Mouse (Mus musculus) CH12F3 (cell line): Measurements from ENCODE around the gene Bcdin3d.
"Not testable (repeated sequence)": the region's sequence is repeated elsewhere in the genome, so short reads cannot be mapped to it uniquely, and the experiment has no call there.

ENCODE experiments used
- in situ Hi-C: fragments of 300-500 bp; cut with MboI; formaldehyde crosslinking; loops from 2 replicates; pipeline ENCODE4 v1.14.3; 2020; ENCODE audit warnings: low sequenced_read_pairs

Gene Bcdin3d

GRCm38 (mm10) chr15:99473801-99474575, 542 bp downstream of the Bcdin3d start:
- in situ Hi-C loops = no loop called here

GRCm38 (mm10) chr15:99472972-99473371, 1.6 kb downstream of the Bcdin3d start:
- in situ Hi-C loops = no loop called here

DNA sequence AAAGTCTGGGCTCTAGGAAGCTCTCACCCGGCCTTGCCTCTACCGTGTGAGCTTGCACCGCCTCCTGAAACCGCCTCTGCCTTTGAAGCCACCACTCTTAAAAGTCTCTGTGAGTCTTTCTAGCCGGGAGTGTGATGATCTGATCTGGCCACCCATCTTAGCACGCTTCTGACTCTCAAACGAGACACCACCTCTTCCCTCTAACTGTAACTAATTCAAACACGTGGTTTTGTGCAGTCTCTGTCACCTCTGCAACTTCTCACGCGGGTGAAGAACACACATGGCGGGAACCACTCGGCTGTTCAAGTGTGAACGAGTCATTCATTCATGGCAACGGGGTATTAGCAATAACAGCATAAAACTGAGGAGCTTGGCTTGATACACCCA, 2.9 kb downstream of the Bcdin3d start:
- in situ Hi-C loops = no loop called here

- in situ Hi-C loops = no loop called here
Observed at GRCm38 (mm10) chr15:99470971-99471676, 3.4 kb downstream of the Bcdin3d start.

DNA sequence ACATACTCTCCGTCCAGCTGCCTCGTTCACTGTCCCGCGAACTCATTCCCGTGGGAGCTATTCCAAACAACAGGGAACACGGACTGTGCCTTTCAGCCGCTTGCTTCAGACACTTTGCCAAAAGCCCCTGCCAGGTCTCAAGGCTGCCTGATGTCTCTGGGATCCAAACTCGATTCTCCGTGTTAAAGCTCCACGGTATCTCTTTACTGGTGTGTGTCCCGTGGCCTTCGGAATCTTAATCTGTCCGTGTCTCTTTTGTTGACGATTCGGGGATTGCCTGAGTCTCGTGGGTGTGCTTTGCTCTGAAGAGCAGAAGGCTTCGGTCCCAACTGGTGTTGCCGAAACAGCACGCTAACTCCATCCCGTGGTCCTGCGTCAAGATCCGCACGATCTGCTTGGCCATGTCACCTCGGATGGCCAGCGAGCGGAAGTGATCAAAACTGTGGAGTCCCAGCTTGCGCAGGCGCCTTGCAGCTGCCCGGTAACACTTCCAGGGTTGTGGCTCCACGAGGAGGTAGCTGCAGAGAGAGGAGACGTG, 4.2 kb downstream of the Bcdin3d start:
- in situ Hi-C loops = no loop called here

- in situ Hi-C loops = loop anchor here (5.0 kb wide), 1 partner anchor 37 kb away; no protein-coding TSS in a partner anchor
Observed at GRCm38 (mm10) chr15:99469736-99470135, 4.8 kb downstream of the Bcdin3d start.

GRCm38 (mm10) chr15:99469067-99469466, 5.5 kb downstream of the Bcdin3d start:
- in situ Hi-C loops = loop anchor here (5.0 kb wide), 1 partner anchor 37 kb away; no protein-coding TSS in a partner anchor

DNA sequence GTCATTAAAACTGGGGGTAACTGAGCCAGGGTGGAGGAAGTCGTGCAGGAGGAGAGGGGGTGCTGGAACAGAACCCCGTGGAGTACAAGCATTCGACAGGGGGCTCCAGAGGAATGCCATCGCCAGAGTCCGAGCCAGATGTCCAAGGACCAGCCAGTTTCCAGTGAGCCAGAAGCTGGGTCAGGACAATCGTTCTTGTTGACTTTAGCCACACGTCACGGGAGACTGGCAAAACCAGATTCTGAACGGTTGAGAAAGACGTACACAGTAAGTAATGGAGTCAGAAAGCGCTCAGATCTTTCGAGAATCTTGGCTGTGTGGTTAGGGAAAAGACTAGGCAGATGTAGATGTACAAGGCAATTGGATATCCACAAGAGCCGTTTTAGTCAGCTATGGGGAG, 11.3 kb downstream of the Bcdin3d start:
- in situ Hi-C loops = no loop called here

GRCm38 (mm10) chr15:99457606-99458401, 16.7 kb downstream of the Bcdin3d start, which contains the start of gene Nckap5l:
Gene Nckap5l (minus strand): TSS chr15:99457748.
- in situ Hi-C loops = no loop called here

GRCm38 (mm10) chr15:99456963-99457605, 17.4 kb downstream of the Bcdin3d start:
- in situ Hi-C loops = no loop called here

GRCm38 (mm10) chr15:99456338-99456962, 18.1 kb downstream of the Bcdin3d start:
- in situ Hi-C loops = no loop called here

- in situ Hi-C loops = no loop called here
Observed at GRCm38 (mm10) chr15:99455415-99455814, 19.1 kb downstream of the Bcdin3d start.

DNA sequence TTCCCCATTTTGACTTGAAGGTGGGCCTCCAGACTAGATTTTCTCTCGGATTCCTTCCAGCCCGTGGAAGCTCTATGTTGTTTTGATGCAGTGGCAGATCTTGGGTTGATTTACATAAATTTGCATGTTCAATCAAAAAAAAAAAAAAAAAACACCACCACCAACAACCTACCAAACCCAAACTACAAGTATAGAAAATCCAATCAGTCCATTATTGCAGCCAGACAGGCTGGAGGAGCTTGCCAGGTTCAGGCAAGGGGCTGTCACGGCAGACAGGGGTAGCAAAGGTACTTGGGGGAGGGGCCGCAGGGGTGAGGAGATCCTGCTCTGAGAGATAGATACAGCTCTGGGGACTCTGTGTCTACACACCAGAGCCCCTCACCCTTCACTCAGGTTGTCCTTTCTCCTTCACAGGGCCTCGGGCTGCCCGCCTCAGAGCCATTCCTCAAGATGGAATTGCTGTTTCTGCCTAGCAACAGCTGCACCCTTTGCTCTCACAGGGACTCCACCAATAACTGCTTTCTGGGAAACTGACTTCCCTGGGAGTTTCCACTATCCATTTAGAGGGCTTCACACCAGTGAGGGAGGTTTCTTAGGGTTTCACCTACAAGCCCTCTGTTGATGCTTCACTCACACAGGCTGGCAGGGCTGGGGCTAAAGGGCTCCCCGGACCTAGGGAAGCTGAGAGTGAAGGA, 19.8 kb downstream of the Bcdin3d start:
- in situ Hi-C loops = no loop called here

- in situ Hi-C loops = no loop called here
Observed at GRCm38 (mm10) chr15:99453153-99453900, 21.2 kb downstream of the Bcdin3d start.

DNA sequence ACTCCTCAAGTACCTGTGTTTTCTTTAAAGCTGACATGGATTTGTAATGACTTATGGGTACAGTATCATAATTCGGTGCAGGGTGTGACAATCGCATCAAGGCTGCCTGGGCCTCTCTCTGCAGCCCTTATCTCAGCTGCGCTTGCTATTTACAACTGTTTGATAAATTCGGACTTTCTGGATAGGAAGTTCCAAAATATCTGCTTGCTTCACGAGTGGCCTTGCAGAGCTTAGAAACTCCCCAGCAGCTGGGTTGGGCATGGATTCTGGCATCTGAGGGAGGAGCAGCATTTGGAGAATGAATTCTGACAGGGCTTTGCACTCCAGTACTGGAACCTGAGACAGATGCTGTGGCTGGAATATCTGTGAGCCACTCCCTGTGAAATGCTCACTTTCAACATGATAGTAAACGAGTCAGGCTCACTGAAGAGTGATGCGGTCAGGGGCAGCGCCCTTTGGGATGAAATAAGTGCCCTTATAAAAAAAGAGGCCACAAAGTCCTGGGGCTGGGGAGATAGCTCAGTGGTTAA, 24.7 kb downstream of the Bcdin3d start:
- in situ Hi-C loops = no loop called here

- in situ Hi-C loops = no loop called here
Observed at GRCm38 (mm10) chr15:99449131-99449750, 25.3 kb downstream of the Bcdin3d start.

DNA sequence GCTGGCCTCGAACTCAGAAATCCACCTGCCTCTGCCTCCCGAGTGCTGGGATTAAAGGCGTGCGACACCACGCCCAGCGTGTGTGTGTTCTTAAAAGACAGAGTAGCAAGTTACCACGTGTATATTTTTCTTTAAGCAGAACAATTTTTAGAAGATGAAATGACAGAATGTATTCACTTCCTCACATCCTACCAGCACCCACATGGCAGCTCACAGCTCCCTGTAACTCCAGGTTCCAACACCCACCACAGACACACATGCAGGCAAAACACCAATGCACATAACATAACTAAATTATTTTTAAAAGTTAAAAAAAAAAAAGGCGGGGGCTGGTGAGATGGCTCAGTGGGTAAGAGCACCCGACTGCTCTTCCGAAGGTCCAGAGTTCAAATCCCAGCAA, 28.4 kb downstream of the Bcdin3d start:
- in situ Hi-C loops = not testable (repeated sequence)

- in situ Hi-C loops = no loop called here
Observed at GRCm38 (mm10) chr15:99445567-99445966, 29.0 kb downstream of the Bcdin3d start.
